Mouse (Mus musculus) embryonic facial prominence, embryonic 11.5 days (tissue): ENCODE data around the gene Xk. TPM values are rescaled to one million over a fixed set of nuclear protein-coding genes. Genes with fewer than 3 reads are reported as not detected.

Source experiments
- ATAC-seq: fragments of 200-750 bp; cut with Nextera tagmentation; replicated peaks from 2 replicates; pipeline ENCODE4 v1.8.0; 2017; ENCODE audit warnings: low read depth; ENCODE audit not compliant: insufficient number of reproducible peaks, low FRiP score, low TSS enrichment
- DNase-seq: peaks from one replicate; pipeline ENCODE4 v3.0.0-alpha.2; 2015; ENCODE audit warnings: low spot score
- H3K27ac ChIP-seq: fragments of 300-500 bp; sonication (generic); replicated peaks from 2 replicates; pipeline ENCODE4 v1.5.1; 2014; ENCODE audit warnings: mild to moderate bottlenecking, low read depth, low read length, control low read depth
- H3K27me3 ChIP-seq: fragments of 300-500 bp; sonication (generic); 2 replicates; pipeline ENCODE4 v1.6.1; 2014; ENCODE audit warnings: mild to moderate bottlenecking, low read length, moderate library complexity, mixed read lengths; ENCODE audit not compliant: control insufficient read depth, insufficient read depth
- H3K36me3 ChIP-seq: fragments of 300-500 bp; sonication (generic); replicated peaks from 2 replicates; pipeline ENCODE4 v1.6.1; 2014; ENCODE audit warnings: low read depth, mild to moderate bottlenecking, low read length, moderate library complexity, mixed read lengths; ENCODE audit not compliant: control insufficient read depth, insufficient read depth
- H3K4me1 ChIP-seq: fragments of 300-500 bp; sonication (generic); 2 replicates; pipeline ENCODE4 v1.6.1; 2014; ENCODE audit warnings: low read length, mixed read lengths; ENCODE audit not compliant: control insufficient read depth, insufficient read depth
- H3K4me2 ChIP-seq: fragments of 300-500 bp; sonication (generic); 2 replicates; pipeline ENCODE4 v1.6.1; 2014; ENCODE audit warnings: low read depth, mild to moderate bottlenecking, control low read depth, low read length, moderate library complexity
- H3K4me3 ChIP-seq: fragments of 300-500 bp; sonication (generic); 2 replicates; pipeline ENCODE4 v1.5.1; 2014; ENCODE audit warnings: low read depth, low read length, control low read depth
- H3K9ac ChIP-seq: fragments of 300-500 bp; sonication (generic); replicated peaks from 2 replicates; pipeline ENCODE4 v1.6.1; 2014; ENCODE audit warnings: mild to moderate bottlenecking, control low read depth, low read length
- H3K9me3 ChIP-seq: fragments of 300-500 bp; sonication (generic); replicated peaks from 2 replicates; pipeline ENCODE4 v1.6.1; 2016; ENCODE audit warnings: mild to moderate bottlenecking, low read length, inconsistent platforms, mixed read lengths; ENCODE audit not compliant: control insufficient read depth
- WGBS: fragments of 180-500 bp; shearing (Covaris S2); extraction: QIAGEN DNeasy Blood & Tissue Kit; methylation state at CpG from one replicate; pipeline ENCODE4 v1.1.7; 2014; 5-methylcytosine and 5-hydroxymethylcytosine counted together
- polyA plus RNA-seq: library from polyadenylated mRNA; unstranded; fragments of >200 nt; fragmentation: Nextera tagmentation; extraction: Ambion mirVana; gene quantifications from 2 replicates; pipeline ENCODE4 v1.2.1, GENCODE M21; 2014

The Xk gene
- polyA plus RNA-seq, 1 experiment from 2014 or later = 2.9 TPM

- ATAC-seq (no peak), DNase-seq (no peak)
- no peaks in the 10 kb centered on the region for H3K9me3 ChIP-seq
- WGBS = 89% methylated on average over 3 of the region's 3 CpGs
- H3K4me2 ChIP-seq = no peak overlapping the region
- no peaks in the 10 kb centered on the region for H3K27me3 ChIP-seq
- no peak overlapping the region for H3K27ac ChIP-seq
- no peak overlapping the region for H3K4me3 ChIP-seq
- no peak overlapping the region for H3K9ac ChIP-seq
- no peaks in the 10 kb centered on the region for H3K36me3 ChIP-seq
- no peaks in the 10 kb centered on the region for H3K4me1 ChIP-seq
Measured at GRCm38 (mm10) chrX:9254901-9255300, 17.7 kb upstream of the Xk start.

- DNase-seq (no peak), ATAC-seq (no peak)
- Histone ChIP-seq H3K9ac (no peak within 1 kb of the TSS), H3K9me3 (no peaks in the 10 kb centered on the region), H3K4me1 (no peaks in the 10 kb centered on the region), H3K27me3 (no peaks in the 10 kb centered on the region), H3K4me3 (no peak within 1 kb of the TSS), H3K36me3 (no peaks in the 10 kb centered on the region), H3K4me2 (no peak within 1 kb of the TSS), H3K27ac (no peak within 1 kb of the TSS)
- 81% methylated on average over 5 of the region's 5 CpGs for WGBS
Measured at GRCm38 (mm10) chrX:9256766-9257165, 15.8 kb upstream of the Xk start, which contains the start of gene Gm14862. TSS of gene Gm14862 (minus strand) at chrX:9256899.

- Histone ChIP-seq H3K4me3 (no peak overlapping the region), H3K9me3 (no peaks in the 10 kb centered on the region), H3K27ac (no peak overlapping the region), H3K9ac (no peak overlapping the region), H3K27me3 (no peaks in the 10 kb centered on the region), H3K4me2 (no peak overlapping the region), H3K36me3 (no peaks in the 10 kb centered on the region), H3K4me1 (no peaks in the 10 kb centered on the region)
- WGBS = 92% methylated on average over 7 of the region's 7 CpGs
- ATAC-seq = no peak
- no peak for DNase-seq
Measured at GRCm38 (mm10) chrX:9257831-9258230, 14.7 kb upstream of the Xk start.

- H3K4me3 ChIP-seq = no peak overlapping the region
- ATAC-seq = no peak
- H3K4me2 ChIP-seq = no peak overlapping the region
- no peaks in the 10 kb centered on the region for H3K27me3 ChIP-seq
- H3K36me3 ChIP-seq = no peaks in the 10 kb centered on the region
- no peaks in the 10 kb centered on the region for H3K4me1 ChIP-seq
- H3K9ac ChIP-seq = no peak overlapping the region
- WGBS = 82% methylated on average over 1 of the region's 1 CpGs
- no peaks in the 10 kb centered on the region for H3K9me3 ChIP-seq
- no peak overlapping the region for H3K27ac ChIP-seq
- DNase-seq = no peak
Measured at GRCm38 (mm10) chrX:9259267-9259666, 13.3 kb upstream of the Xk start.

- 70% methylated on average over 3 of the region's 3 CpGs for WGBS
- Histone ChIP-seq H3K27ac (no peak overlapping the region), H3K27me3 (no peaks in the 10 kb centered on the region), H3K4me3 (no peak overlapping the region), H3K9me3 (no peaks in the 10 kb centered on the region), H3K36me3 (no peaks in the 10 kb centered on the region), H3K4me1 (no peaks in the 10 kb centered on the region), H3K4me2 (no peak overlapping the region), H3K9ac (no peak overlapping the region)
- DNase-seq = no peak
- no peak for ATAC-seq
Measured at GRCm38 (mm10) chrX:9271112-9271511, 1.4 kb upstream of the Xk start.

- Histone ChIP-seq H3K27ac (no peak overlapping the region), H3K9ac (no peak overlapping the region), H3K9me3 (no peaks in the 10 kb centered on the region), H3K4me3 (peak overlapping the region; percentile 55), H3K27me3 (no peaks in the 10 kb centered on the region), H3K4me2 (peak overlapping the region; percentile 21; the same call in 1 of the 2 replicates), H3K4me1 (no peaks in the 10 kb centered on the region), H3K36me3 (no peaks in the 10 kb centered on the region)
- ATAC-seq (no peak), DNase-seq (no peak)
- 25% methylated on average over 8 of the region's 8 CpGs for WGBS
Measured at GRCm38 (mm10) chrX:9271947-9272459, 553 bp upstream of the Xk start.

GRCm38 (mm10) chrX:9273377-9274002 is 934 bp downstream of the Xk start:
- no peak for DNase-seq
- no peaks in the 10 kb centered on the region for H3K9me3 ChIP-seq
- no peak for ATAC-seq
- 53% methylated on average over 12 of the region's 12 CpGs for WGBS
- no peak overlapping the region for H3K4me2 ChIP-seq
- no peaks in the 10 kb centered on the region for H3K27me3 ChIP-seq
- H3K36me3 ChIP-seq = no peaks in the 10 kb centered on the region
- no peak overlapping the region for H3K27ac ChIP-seq
- H3K9ac ChIP-seq = no peak overlapping the region
- H3K4me1 ChIP-seq = no peaks in the 10 kb centered on the region
- H3K4me3 ChIP-seq = peak overlapping the region; percentile 55; the same call in 1 of the 2 replicates

- DNase-seq = no peak
- Histone ChIP-seq H3K9me3 (no peaks in the 10 kb centered on the region), H3K4me2 (no peak overlapping the region), H3K4me1 (no peaks in the 10 kb centered on the region), H3K4me3 (no peak overlapping the region), H3K27me3 (no peaks in the 10 kb centered on the region), H3K9ac (no peak overlapping the region), H3K36me3 (no peaks in the 10 kb centered on the region), H3K27ac (no peak overlapping the region)
- ATAC-seq = no peak
- WGBS = 77% methylated on average over 8 of the region's 8 CpGs
Measured at GRCm38 (mm10) chrX:9274321-9274720, 1.8 kb downstream of the Xk start.
